Mouse (Mus musculus) forebrain, embryonic 13.5 days (tissue): ENCODE measurements around the gene Col1a1. TPM values are rescaled to one million over a fixed set of nuclear protein-coding genes. Genes with fewer than 3 reads are reported as not detected.
A peak's percentile ranks its signal among the peaks of the same experiment; 100 is the strongest.
"Not testable (repeated sequence)": the region's sequence is repeated elsewhere in the genome, so short reads cannot be mapped to it uniquely, and the experiment has no call there.

Source experiments
- ATAC-seq: fragments of 200-750 bp; cut with Nextera tagmentation; 2 replicates; pipeline ENCODE4 v1.8.0; 2017
- H3K27ac ChIP-seq: fragments of 300-500 bp; sonication (generic); 2 replicates; pipeline ENCODE4 v1.5.1; 2015; ENCODE audit warnings: inconsistent platforms, mild to moderate bottlenecking, moderate library complexity
- H3K27me3 ChIP-seq: fragments of 300-500 bp; sonication (generic); 2 replicates; pipeline ENCODE4 v1.6.1; 2015; ENCODE audit warnings: mild to moderate bottlenecking, inconsistent platforms
- H3K36me3 ChIP-seq: fragments of 300-500 bp; sonication (generic); 2 replicates; pipeline ENCODE4 v1.6.1; 2015; ENCODE audit warnings: mild to moderate bottlenecking, inconsistent platforms; ENCODE audit not compliant: poor library complexity, severe bottlenecking
- H3K4me1 ChIP-seq: fragments of 300-500 bp; sonication (generic); 2 replicates; pipeline ENCODE4 v1.6.1; 2015; ENCODE audit warnings: inconsistent platforms
- H3K4me2 ChIP-seq: fragments of 300-500 bp; sonication (generic); 2 replicates; pipeline ENCODE4 v1.6.1; 2015; ENCODE audit warnings: inconsistent platforms, mild to moderate bottlenecking, moderate library complexity
- H3K4me3 ChIP-seq: fragments of 300-500 bp; sonication (generic); 2 replicates; pipeline ENCODE4 v1.5.1; 2015; ENCODE audit warnings: mild to moderate bottlenecking, inconsistent platforms
- H3K9ac ChIP-seq: fragments of 300-500 bp; sonication (generic); 2 replicates; pipeline ENCODE4 v1.6.1; 2015; ENCODE audit warnings: mild to moderate bottlenecking, inconsistent platforms
- H3K9me3 ChIP-seq: fragments of 300-500 bp; sonication (generic); replicated peaks from 2 replicates; pipeline ENCODE4 v1.6.1; 2016; ENCODE audit warnings: inconsistent platforms
- WGBS: fragments of 180-500 bp; shearing (Covaris S2); methylation state at CpG from one replicate; pipeline ENCODE4 v1.1.7; 2015; 5-methylcytosine and 5-hydroxymethylcytosine counted together
- polyA plus RNA-seq: library from polyadenylated mRNA; unstranded; fragments of >200 nt; fragmentation: Nextera tagmentation; extraction: Ambion mirVana; gene quantifications from 2 replicates; pipeline ENCODE4 v1.2.1, GENCODE M21; 2015

Col1a1 gene
- polyA plus RNA-seq, 1 experiment from 2014 or later, result 31.5 TPM

DNA sequence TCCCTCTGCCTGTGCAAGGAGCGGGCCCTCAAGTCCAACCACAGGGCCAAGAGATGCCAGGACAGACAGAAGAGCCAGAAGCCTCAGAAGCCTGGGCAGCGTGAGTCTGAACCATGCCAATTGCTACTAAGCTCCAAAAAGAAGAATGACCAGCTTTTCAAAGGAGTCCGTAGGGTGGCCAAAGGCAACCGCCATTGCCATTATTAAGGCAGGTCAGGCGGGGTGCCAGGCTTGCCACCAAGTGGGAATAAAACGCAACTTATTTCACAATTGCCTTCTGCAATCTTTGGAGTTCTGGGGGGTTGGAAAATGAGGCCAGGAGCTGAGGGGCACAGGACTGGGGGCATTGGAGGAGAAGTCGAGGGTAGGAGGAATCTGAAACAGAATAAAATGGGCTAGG, 32.2 kb downstream of the Col1a1 start:
- H3K9ac ChIP-seq, result no peak overlapping the region
- H3K27me3 ChIP-seq, result no peaks in the 10 kb centered on the region
- WGBS, result 75% methylated on average over 7 of the region's 7 CpGs
- peaks cover 6% of the 10 kb centered on the region; the same call in 1 of the 2 replicates for H3K4me1 ChIP-seq
- no peaks in the 10 kb centered on the region for H3K9me3 ChIP-seq
- H3K27ac ChIP-seq, result no peak overlapping the region
- no peak for ATAC-seq
- no peak overlapping the region for H3K4me3 ChIP-seq
- H3K36me3 ChIP-seq, result no peaks in the 10 kb centered on the region
- no peak overlapping the region for H3K4me2 ChIP-seq

DNA sequence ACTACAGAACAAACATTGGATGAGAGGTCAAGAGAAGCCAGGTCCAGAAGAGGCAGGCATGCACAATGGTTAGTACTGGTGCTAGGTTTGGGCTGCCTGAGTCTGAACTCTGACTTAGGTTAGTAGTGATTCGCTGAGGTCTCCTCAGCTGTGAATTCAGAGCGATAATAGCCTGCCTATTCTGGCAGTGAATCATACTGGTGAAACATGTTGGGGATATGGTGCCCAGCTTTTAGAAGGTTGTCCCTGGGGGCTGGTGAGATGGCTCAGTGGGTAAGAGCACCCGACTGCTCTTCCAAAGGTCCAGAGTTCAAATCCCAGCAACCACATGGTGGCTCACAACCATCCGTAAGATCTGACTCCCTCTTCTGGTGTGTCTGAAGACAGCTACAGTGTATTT, 33.7 kb downstream of the Col1a1 start:
- not testable (repeated sequence) for H3K4me3 ChIP-seq, H3K27ac ChIP-seq, H3K9ac ChIP-seq, H3K27me3 ChIP-seq, H3K9me3 ChIP-seq, H3K4me1 ChIP-seq, ATAC-seq, H3K4me2 ChIP-seq, H3K36me3 ChIP-seq
- WGBS, result 94% methylated on average over 4 of the region's 4 CpGs

DNA sequence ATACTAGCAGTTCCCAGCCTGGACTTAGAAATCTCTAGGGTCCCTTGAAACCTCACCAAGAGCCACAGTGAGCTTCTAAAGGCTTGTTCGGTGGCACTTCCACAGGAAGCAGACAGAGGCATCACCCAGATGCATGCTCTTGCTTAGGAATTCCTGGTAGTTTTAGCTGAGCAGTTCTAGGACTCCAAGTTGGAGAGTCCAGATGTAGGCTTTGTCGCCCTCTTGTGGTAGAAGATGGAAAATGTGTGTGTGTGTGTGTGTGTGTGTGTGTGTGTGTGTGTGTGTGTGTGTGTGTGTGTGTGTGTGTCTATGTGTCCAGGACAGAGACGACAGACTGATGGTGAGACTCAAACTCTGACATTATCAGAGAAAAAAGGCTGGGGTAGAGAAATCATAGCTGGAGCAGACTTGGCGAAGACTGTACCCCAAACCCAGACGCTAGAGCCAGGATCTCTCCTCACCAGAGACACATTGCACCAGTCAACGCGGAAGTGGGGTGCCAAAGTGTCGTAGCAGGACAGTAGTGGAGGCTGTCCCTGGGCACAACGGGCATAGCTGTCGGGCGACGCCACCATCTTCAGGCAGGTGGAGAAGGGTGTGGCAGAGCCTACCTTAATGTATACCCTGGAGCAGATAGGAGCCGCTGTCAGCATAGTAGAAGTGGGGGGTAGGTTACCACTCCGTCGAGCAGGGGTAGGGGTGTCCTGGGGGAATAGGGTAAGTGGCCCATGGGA, 34.4 kb downstream of the Col1a1 start:
- ATAC-seq, result peak; percentile 57; the same call in 1 of the 2 replicates
- 63% methylated on average over 15 of the region's 15 CpGs for WGBS
- Histone ChIP-seq H3K27ac (no peak overlapping the region), H3K36me3 (no peaks in the 10 kb centered on the region), H3K4me3 (no peak overlapping the region), H3K9ac (no peak overlapping the region), H3K4me2 (no peak overlapping the region), H3K4me1 (peaks cover 6% of the 10 kb centered on the region; the same call in 1 of the 2 replicates), H3K9me3 (no peaks in the 10 kb centered on the region), H3K27me3 (no peaks in the 10 kb centered on the region)

DNA sequence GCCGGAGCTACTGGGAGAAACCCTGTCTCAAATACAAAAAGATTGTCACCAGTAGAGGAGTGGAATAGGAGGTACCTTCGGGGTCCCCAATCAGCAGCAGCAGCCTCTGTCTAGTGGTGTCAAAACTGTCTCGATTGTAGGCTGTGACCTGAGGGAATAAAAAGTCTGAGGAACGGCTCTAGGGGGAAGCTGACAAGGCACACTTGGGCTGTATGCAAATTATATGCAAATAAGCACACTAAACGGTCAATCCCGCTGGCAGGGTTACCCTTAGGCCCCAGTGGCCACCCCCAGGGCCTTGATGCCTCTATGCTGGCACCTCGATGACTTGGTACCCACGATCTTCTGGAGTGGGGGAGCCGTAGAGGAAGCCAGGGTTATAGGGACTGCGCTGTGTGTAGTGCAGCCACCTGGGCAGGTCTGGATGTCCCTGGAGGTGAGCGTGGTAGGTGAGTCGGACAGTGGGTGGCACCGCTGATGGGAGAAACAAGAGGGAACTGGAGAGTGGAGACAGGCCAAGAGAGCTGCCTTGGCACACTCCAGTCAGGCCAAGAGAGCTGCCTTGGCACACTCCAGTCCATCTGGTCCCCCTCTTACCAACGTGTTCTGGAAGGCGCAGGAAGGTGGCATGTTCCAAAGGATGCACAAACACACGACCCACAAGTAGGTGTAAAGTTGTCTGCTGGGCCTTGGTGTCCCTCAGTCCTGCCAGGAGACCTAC, 36.0 kb downstream of the Col1a1 start:
- WGBS, result 66% methylated on average over 16 of the region's 16 CpGs
- H3K9me3 ChIP-seq, result no peaks in the 10 kb centered on the region
- H3K27me3 ChIP-seq, result no peaks in the 10 kb centered on the region
- no peak overlapping the region for H3K27ac ChIP-seq
- ATAC-seq, result no peak
- no peaks in the 10 kb centered on the region for H3K36me3 ChIP-seq
- H3K9ac ChIP-seq, result no peak overlapping the region
- H3K4me3 ChIP-seq, result no peak overlapping the region
- peaks cover 6% of the 10 kb centered on the region; the same call in 1 of the 2 replicates for H3K4me1 ChIP-seq
- H3K4me2 ChIP-seq, result no peak overlapping the region

DNA sequence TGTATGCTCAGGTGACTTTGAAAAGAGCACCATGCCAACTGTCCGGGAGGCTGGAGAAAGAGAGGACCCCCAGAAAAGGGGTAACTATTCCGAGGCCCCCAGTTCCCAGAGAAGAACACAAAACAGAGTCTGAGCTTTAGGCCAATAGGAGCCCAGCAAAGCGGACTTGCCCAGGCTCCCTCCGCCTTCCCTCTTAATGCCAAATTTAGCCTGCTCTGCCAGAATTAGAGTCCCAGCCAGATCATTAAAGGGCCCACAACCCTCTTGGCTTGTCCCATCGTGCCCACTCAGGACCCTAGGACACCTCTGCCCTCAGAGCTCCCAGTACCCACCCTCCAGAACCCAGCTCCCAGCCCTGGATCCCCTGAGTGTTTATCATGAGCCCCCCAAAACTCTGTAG, 36.9 kb downstream of the Col1a1 start:
- Histone ChIP-seq H3K27me3 (no peaks in the 10 kb centered on the region), H3K4me3 (no peak overlapping the region)
- WGBS, result 60% methylated on average over 5 of the region's 5 CpGs

DNA sequence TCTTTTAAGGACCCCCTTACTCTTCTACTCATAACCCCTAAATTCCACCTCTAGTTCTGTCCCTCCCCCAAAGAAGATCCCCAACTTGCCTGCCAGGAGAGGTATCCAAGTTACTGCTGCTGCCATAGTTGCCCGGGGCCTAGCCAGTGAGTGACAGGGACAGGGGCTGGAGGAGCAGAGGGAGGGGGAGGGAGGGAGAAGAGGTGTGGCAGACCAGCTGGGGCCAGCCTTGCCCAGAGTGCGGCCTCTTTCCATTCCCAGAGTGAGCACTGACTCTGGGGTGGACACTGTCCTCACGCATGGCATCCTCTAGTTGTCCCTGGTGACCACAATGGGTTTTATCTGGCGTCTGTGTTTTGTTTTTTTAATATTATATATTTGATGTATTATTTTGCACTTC, 37.3 kb downstream of the Col1a1 start:
- no peaks in the 10 kb centered on the region for H3K9me3 ChIP-seq
- no peak for ATAC-seq
- H3K27me3 ChIP-seq, result no peaks in the 10 kb centered on the region
- H3K4me3 ChIP-seq, result no peak overlapping the region
- H3K4me2 ChIP-seq, result no peak overlapping the region
- peaks cover 15% of the 10 kb centered on the region for H3K4me1 ChIP-seq
- WGBS, result 46% methylated on average over 4 of the region's 4 CpGs
- no peak overlapping the region for H3K9ac ChIP-seq
- no peaks in the 10 kb centered on the region for H3K36me3 ChIP-seq
- H3K27ac ChIP-seq, result no peak overlapping the region

More for the DNA sequence above, 36.9 kb downstream of the Col1a1 start:
- H3K9me3 ChIP-seq, result no peaks in the 10 kb centered on the region
- ATAC-seq, result no peak
- no peak overlapping the region for H3K27ac ChIP-seq
- no peaks in the 10 kb centered on the region for H3K36me3 ChIP-seq
- peaks cover 10% of the 10 kb centered on the region for H3K4me1 ChIP-seq
- no peak overlapping the region for H3K4me2 ChIP-seq
- H3K9ac ChIP-seq, result no peak overlapping the region

DNA sequence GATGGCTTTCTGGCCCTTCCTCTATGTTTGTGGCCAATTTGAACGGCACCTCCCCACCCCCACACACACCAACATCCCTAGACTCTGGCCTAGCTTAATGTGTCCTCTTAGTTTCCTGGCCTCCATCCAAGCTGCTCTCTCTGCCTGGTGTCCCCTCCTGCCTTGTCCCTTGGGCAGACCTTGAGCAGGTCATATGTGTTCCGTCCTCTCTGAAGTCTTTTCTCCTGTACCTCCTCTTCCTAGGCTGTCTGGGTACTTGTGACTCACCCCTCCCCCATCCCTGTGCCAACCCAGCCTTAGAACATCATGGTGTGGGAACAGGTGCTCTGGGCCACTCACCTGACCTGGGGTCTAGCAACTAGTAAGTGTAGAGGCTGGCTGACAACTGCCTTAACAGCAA, 38.9 kb downstream of the Col1a1 start:
- no peak overlapping the region for H3K4me2 ChIP-seq
- H3K4me1 ChIP-seq, result peaks cover 27% of the 10 kb centered on the region
- no peak overlapping the region for H3K27ac ChIP-seq
- 84% methylated on average over 2 of the region's 2 CpGs for WGBS
- H3K9me3 ChIP-seq, result no peaks in the 10 kb centered on the region
- H3K27me3 ChIP-seq, result no peaks in the 10 kb centered on the region
- no peaks in the 10 kb centered on the region for H3K36me3 ChIP-seq
- no peak overlapping the region for H3K9ac ChIP-seq
- no peak overlapping the region for H3K4me3 ChIP-seq
- no peak for ATAC-seq

DNA sequence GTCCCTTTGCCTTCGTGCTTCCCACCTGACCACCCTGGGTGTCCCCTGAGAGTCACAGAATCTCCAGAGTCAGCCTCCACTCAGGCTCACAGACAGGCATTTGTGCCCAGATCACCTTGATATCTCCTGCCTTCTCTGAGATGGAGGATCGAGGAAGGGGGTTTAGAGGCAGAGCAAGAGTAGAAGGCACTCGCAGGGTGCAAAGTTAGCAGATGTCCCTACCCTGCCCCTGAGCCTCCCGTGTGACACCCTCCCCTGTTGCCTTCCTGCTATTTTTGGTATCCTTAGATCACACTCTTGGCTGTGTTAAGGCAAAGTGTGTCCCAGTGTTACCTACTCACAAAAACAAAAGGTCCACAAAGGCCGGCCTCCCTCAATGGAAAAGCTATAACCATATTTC, 40.2 kb downstream of the Col1a1 start, which contains the start of gene Sgca:
Sgca (minus strand) TSS at position 129 of the 400 bp plus-strand sequence.
- peaks cover 27% of the 10 kb centered on the region for H3K4me1 ChIP-seq
- H3K27ac ChIP-seq, result no peak within 1 kb of the TSS

DNA sequence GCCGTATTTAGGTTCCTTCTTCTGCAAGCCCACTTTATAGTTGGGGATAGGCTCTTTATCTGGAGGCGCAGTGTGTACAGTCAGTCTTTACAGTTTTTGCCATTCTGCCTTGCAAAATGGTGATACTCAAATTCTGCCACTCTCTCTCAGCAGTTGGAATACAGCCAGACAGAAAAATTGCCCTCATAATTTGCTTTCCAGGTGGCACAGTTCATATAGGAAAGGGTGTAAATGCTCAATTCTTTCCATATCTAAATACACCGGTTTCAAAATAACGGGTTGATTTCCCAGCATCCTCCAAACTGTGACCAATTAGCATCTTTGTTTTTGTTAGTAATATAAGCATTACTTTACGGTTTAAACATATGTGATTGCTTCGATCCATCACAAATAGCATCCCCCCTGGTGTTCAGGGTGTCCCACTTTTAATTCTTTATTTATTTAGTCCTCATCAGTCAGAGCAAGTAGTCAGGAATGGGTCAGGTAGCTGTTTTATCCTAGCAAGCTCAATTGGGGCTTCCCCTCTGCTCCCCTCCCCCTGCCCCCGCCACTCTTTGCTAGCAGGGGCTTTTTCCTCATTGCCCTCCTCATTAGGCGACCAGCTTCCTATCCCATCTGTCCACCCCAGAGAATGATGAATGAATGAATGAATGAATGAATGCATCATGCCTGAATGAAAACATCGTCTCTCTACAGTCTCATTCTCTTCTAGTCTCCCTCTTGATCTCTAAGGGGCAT, 42.3 kb downstream of the Col1a1 start:
- Histone ChIP-seq H3K4me2 (peak overlapping the region; percentile 53), H3K9me3 (no peaks in the 10 kb centered on the region), H3K4me1 (peaks cover 21% of the 10 kb centered on the region), H3K36me3 (no peaks in the 10 kb centered on the region), H3K9ac (peak overlapping the region; percentile 63), H3K27ac (peak overlapping the region; percentile 93), H3K27me3 (no peaks in the 10 kb centered on the region), H3K4me3 (peak overlapping the region; percentile 27; the same call in 1 of the 2 replicates)
- WGBS, result 36% methylated on average over 9 of the region's 9 CpGs
- ATAC-seq, result peak; percentile 74

More for the DNA sequence above, 40.2 kb downstream of the Col1a1 start, which contains the start of gene Sgca:
- no peak within 1 kb of the TSS for H3K4me2 ChIP-seq
- no peaks in the 10 kb centered on the region for H3K9me3 ChIP-seq
- ATAC-seq, result no peak
- no peaks in the 10 kb centered on the region for H3K27me3 ChIP-seq
- 82% methylated on average over 5 of the region's 5 CpGs for WGBS
- no peak within 1 kb of the TSS for H3K4me3 ChIP-seq
- no peaks in the 10 kb centered on the region for H3K36me3 ChIP-seq
- H3K9ac ChIP-seq, result no peak within 1 kb of the TSS

DNA sequence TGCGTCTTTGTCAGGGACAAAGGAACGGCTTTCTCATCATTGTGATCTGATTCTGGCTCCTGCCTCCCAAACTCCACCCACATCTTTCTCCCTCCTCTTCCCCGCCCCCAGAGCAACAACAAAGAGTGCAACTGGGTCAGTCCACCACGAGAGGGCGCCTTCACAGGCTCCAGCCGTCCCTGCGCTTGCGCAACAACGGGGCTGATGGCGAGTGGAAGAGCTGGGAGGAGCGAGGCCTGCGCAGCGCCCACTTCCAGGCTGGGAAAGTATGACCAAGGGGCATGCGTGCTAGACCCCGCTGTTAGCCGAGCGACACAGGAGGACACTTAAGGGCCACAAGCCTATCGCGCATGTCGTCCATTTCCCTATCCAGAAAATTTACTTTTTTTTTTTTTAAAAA, 42.9 kb downstream of the Col1a1 start:
- H3K36me3 ChIP-seq, result no peaks in the 10 kb centered on the region
- peak overlapping the region; percentile 93 for H3K27ac ChIP-seq
- peak overlapping the region; percentile 53 for H3K4me2 ChIP-seq
- H3K27me3 ChIP-seq, result no peaks in the 10 kb centered on the region
- H3K9me3 ChIP-seq, result no peaks in the 10 kb centered on the region
- H3K4me3 ChIP-seq, result peak overlapping the region; percentile 27
- peaks cover 21% of the 10 kb centered on the region for H3K4me1 ChIP-seq
- H3K9ac ChIP-seq, result peak overlapping the region; percentile 63
- ATAC-seq, result peak; percentile 95
- under 1% methylated on average over 20 of the region's 20 CpGs for WGBS

DNA sequence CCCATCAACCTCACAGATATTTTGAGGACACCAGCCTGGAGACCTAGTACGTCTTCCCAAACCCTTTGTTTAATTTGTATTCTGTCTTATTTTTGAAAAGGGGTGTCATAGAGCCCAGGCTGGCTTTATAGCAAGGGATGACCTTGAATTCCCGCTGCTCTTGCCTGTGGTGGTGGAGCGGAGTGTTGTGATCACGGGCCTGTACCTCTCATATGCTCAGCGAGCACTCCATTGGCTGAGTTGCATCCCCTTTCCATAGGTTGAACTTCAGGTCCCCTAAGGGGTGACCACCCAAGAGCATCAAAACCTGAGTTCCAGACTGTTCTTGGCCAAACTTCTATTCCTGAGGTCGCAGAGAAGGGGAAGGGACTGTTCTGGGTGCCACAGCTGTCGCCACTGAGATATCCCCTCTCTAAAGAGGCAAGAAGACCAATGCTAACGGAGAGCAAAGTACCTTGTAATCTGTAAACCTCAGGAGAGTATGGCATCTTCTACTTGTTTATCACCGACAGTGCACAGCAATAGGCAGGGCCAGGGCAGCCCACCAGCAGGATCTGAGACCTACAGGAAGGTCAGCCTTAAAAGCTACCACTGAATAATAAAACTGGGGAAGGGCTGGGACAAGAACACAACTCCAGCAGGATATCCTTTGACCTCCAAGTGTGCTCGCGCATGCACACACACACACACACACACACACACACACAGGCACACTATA, 43.6 kb downstream of the Col1a1 start:
- H3K4me2 ChIP-seq, result peak overlapping the region; percentile 53
- peaks cover 21% of the 10 kb centered on the region for H3K4me1 ChIP-seq
- H3K27me3 ChIP-seq, result no peaks in the 10 kb centered on the region
- 71% methylated on average over 11 of the region's 11 CpGs for WGBS
- peak overlapping the region; percentile 27 for H3K4me3 ChIP-seq
- H3K9ac ChIP-seq, result peak overlapping the region; percentile 48
- H3K27ac ChIP-seq, result peak overlapping the region; percentile 93; the same call in 1 of the 2 replicates
- no peaks in the 10 kb centered on the region for H3K36me3 ChIP-seq
- H3K9me3 ChIP-seq, result no peaks in the 10 kb centered on the region
- ATAC-seq, result peak; percentile 7
